In the genomic region with DNA sequence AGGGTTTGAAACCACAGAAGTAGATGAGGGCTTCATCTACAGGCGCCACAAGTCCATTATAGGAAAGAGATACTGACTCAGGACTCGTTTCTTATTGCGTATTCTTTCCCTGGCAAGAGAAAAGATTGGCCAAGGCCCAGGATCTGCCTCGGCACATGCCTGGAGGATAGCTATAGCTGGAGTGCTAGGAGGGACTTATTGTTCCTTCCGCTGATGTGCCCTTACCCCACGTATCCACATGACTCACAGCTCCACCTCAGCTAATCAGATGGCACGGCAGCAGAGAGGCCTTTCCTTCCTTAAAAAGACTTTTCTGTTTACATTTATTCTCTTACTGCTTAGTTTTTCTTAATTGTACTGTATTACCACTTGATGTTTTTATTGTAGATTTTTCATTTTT, we compare ENCODE assay signal across 11 mouse cellular contexts. TPM values are rescaled to one million over a fixed set of nuclear protein-coding genes. Genes with fewer than 3 reads are reported as not detected.
DNase-seq lines count a peak whose midpoint lies in the region; ATAC-seq and TF ChIP-seq lines count a peak whose summit lies in the region.
"Had no signal": no experiment of that assay in that cellular context is flagged by ENCODE, and none has a peak within 500 bp of the region (broad histone marks: within the 10 kb centered on the region; RNA-seq: fewer than 3 reads in every experiment).

No protein-coding gene starts in this region.

- intact Hi-C loops in gastrocnemius, postnatal 14 days (cut with DNase I; ENCODE audit: low total_unique reads) = loop anchor here (5.0 kb wide), 1 partner anchor 114 kb away; no protein-coding TSS in a partner anchor

- H3K4me3 ChIP-seq in heart, postnatal 0 days (ENCODE audit: low read depth, low read length) = no peak overlapping the region
- H3K4me3 ChIP-seq in kidney, adult 2 months (ENCODE audit: insufficient read depth, low read depth, low read length) = no peak overlapping the region
- H3K4me3 ChIP-seq: erythroblast, embryonic 14.5 days; limb, embryonic 13.5 days had no signal

- TF ChIP-seq EP300 in heart, postnatal 0 days (IDR thresholded peaks at IDR 0.05; ENCODE audit: low read depth) = no peak

- no peak overlapping the region for H3K4me2 ChIP-seq in heart, postnatal 0 days (ENCODE audit: low read depth, low read length)
- H3K4me2 ChIP-seq: limb, embryonic 13.5 days had no signal

- TF ChIP-seq CTCF in heart, postnatal 0 days (IDR thresholded peaks at IDR 0.05; ENCODE audit: low read depth) = no peak
- TF ChIP-seq CTCF in kidney, adult 2 months (conservative IDR thresholded peaks at IDR 0.05; ENCODE audit: insufficient read depth, insufficient read length, low read depth, low read length) = no peak

- TF ChIP-seq POLR2A in kidney, adult 2 months (IDR thresholded peaks at IDR 0.05; ENCODE audit: low read depth, low read length) = no peak

- 36% methylated on average over 7 of the region's 7 CpGs for WGBS in heart, postnatal 0 days
- 80% methylated on average over 7 of the region's 7 CpGs for WGBS in kidney, adult 2 months

- no peak overlapping the region for H3K9ac ChIP-seq in heart, postnatal 0 days (replicated peaks; ENCODE audit: low read depth, low read length)
- H3K9ac ChIP-seq: limb, embryonic 13.5 days had no signal

- 0 out of 2 replicates have a peak, but pooled peaks cover 8% of the 10 kb centered on the region for H3K4me1 ChIP-seq in heart, postnatal 0 days (ENCODE audit: control insufficient read depth, insufficient read depth)
- H3K4me1 ChIP-seq in kidney, adult 2 months (ENCODE audit: control insufficient read depth, insufficient read depth, low read length) = 0 out of 2 replicates have a peak, but pooled peaks cover 3% of the 10 kb centered on the region
- H3K4me1 ChIP-seq: limb, embryonic 13.5 days had no signal

- H3K9me3 ChIP-seq in heart, postnatal 0 days (replicated peaks; ENCODE audit: control insufficient read depth, low read length) = no peaks in the 10 kb centered on the region
- H3K9me3 ChIP-seq: limb, embryonic 13.5 days had no signal

- ATAC-seq in heart, postnatal 0 days (ENCODE audit: insufficient read depth, low read depth) = no peak

- H3K27ac ChIP-seq in heart, postnatal 0 days (ENCODE audit: low read depth) = no peak overlapping the region
- H3K27ac ChIP-seq in kidney, adult 2 months (ENCODE audit: insufficient read depth, low read depth, low read length) = no peak overlapping the region
- H3K27ac ChIP-seq: limb, embryonic 13.5 days had no signal

- H3K36me3 ChIP-seq in heart, postnatal 0 days (replicated peaks; ENCODE audit: control insufficient read depth, insufficient read depth, low read length) = no peaks in the 10 kb centered on the region
- H3K36me3 ChIP-seq in kidney, adult 2 months (ENCODE audit: control insufficient read depth, insufficient read depth, low read length) = no peaks in the 10 kb centered on the region
- H3K36me3 ChIP-seq: limb, embryonic 13.5 days had no signal

- peak; percentile 6 for DNase-seq in gastrocnemius, postnatal 14 days
- DNase-seq in gastrocnemius, postnatal 25 days = no peak
- peak; percentile 86 for DNase-seq in 416B (ENCODE audit: low read depth)
- DNase-seq in MN1 (ENCODE audit: low spot score) = peak; percentile 15
- DNase-seq in heart, postnatal 0 days (ENCODE audit: low spot score) = peak; percentile 36
- DNase-seq in retina, postnatal 1 day = no peak
- DNase-seq in kidney, adult 2 months = no peak
- DNase-seq: cerebellum, postnatal 36 days; kidney, adult 8-10 months had no signal

- peaks cover 6% of the 10 kb centered on the region; the same call in 1 of the 2 replicates for H3K27me3 ChIP-seq in heart, postnatal 0 days (ENCODE audit: control insufficient read depth, insufficient read depth, low read length)
- no peaks in the 10 kb centered on the region for H3K27me3 ChIP-seq in kidney, adult 2 months (replicated peaks; ENCODE audit: control insufficient read depth, insufficient read depth, low read length)
- H3K27me3 ChIP-seq: limb, embryonic 13.5 days had no signal

RNA-seq across cellular contexts. Expression of gene Rrm1, which starts 45.6 kb away (rescaled TPM):
- total RNA-seq in gastrocnemius, postnatal 14 days (2021) = 10 to 100 TPM; 14.7 to 17.0 TPM
- total RNA-seq in gastrocnemius, postnatal 25 days (2021) = 10 to 100 TPM; 12.1 to 12.6 TPM
- 58.2 and 102 TPM in 2 replicates for total RNA-seq in heart, postnatal 0 days (2014; rRNA removed; ENCODE audit: low replicate concordance)
- polyA plus RNA-seq in heart, postnatal 0 days (2015; fragmentation: Nextera tagmentation; extraction: Ambion mirVana) = 34.4 and 36.4 TPM in 2 replicates
- 5.2 and 6.3 TPM in 2 replicates for polyA plus RNA-seq in kidney, adult 2 months (2012; rRNA removed)

Comparison
In these comparisons a context has a peak if more than half of its experiments do, and no peak if none do; other contexts are left out.
1. DNase-seq: peak in gastrocnemius, postnatal 14 days (single experiment), 416B (single experiment), MN1 (single experiment) and heart, postnatal 0 days (single experiment); none in gastrocnemius, postnatal 25 days (single experiment), retina, postnatal 1 day (single experiment) and kidney, adult 2 months (single experiment).